Mouse (Mus musculus) lung, postnatal 0 days (tissue): ENCODE measurements at regions not wholly inside any gene's neighbourhood (a gene's known extent, or its start where the extent isn't known, plus 50 kb on each side); places are given as distances from the start of the nearest gene placed in this dataset.

Experiments used
- ATAC-seq: fragments of 200-750 bp; cut with Nextera tagmentation; 2 replicates; pipeline ENCODE4 v1.8.0; 2017; ENCODE audit warnings: moderate library complexity
- DNase-seq: peaks from one replicate; pipeline ENCODE4 v3.0.0-alpha.2; 2016; ENCODE audit warnings: low spot score
- H3K27ac ChIP-seq: fragments of 300-500 bp; sonication (generic); 2 replicates; pipeline ENCODE4 v1.5.1; 2014; ENCODE audit warnings: antibody characterized with exemption, mild to moderate bottlenecking, low read length, mixed read lengths
- H3K27me3 ChIP-seq: fragments of 300-500 bp; sonication (generic); replicated peaks from 2 replicates; pipeline ENCODE4 v1.6.1; 2014; ENCODE audit warnings: low read length, mixed read lengths; ENCODE audit not compliant: insufficient read depth
- H3K36me3 ChIP-seq: fragments of 300-500 bp; sonication (generic); 2 replicates; pipeline ENCODE4 v1.6.1; 2014; ENCODE audit warnings: low read length, mixed read lengths; ENCODE audit not compliant: insufficient read depth
- H3K4me1 ChIP-seq: fragments of 300-500 bp; sonication (generic); 2 replicates; pipeline ENCODE4 v1.6.1; 2014; ENCODE audit warnings: antibody characterized with exemption, low read depth, low read length, mixed read lengths; ENCODE audit not compliant: insufficient read depth
- H3K4me2 ChIP-seq: fragments of 300-500 bp; sonication (generic); replicated peaks from 2 replicates; pipeline ENCODE4 v1.6.1; 2014; ENCODE audit warnings: low read depth, mild to moderate bottlenecking, low read length, moderate library complexity, mixed read lengths
- H3K4me3 ChIP-seq: fragments of 300-500 bp; sonication (generic); 2 replicates; pipeline ENCODE4 v1.5.1; 2014; ENCODE audit warnings: low read depth, low read length
- H3K9ac ChIP-seq: fragments of 300-500 bp; sonication (generic); replicated peaks from 2 replicates; pipeline ENCODE4 v1.6.1; 2014; ENCODE audit warnings: low read depth, mild to moderate bottlenecking
- H3K9me3 ChIP-seq: fragments of 300-500 bp; sonication (generic); 2 replicates; pipeline ENCODE4 v1.6.1; 2016; ENCODE audit warnings: low read length, mixed read lengths
- CTCF ChIP-seq: IDR thresholded peaks from 2 replicates; pipeline ENCODE4 v1.5.1; 2016; ENCODE audit warnings: antibody characterized with exemption, mild to moderate bottlenecking
- EP300 ChIP-seq: IDR thresholded peaks from 2 replicates; pipeline ENCODE4 v1.6.1; 2016; ENCODE audit warnings: antibody characterized with exemption, mild to moderate bottlenecking, control low read depth
- whole genome bisulfite sequencing: fragments of 180-500 bp; shearing (Covaris S2); extraction: QIAGEN DNeasy Blood & Tissue Kit; methylation state at CpG from one replicate; pipeline ENCODE4 v1.1.7; 2014; 5-methylcytosine and 5-hydroxymethylcytosine counted together

DNA sequence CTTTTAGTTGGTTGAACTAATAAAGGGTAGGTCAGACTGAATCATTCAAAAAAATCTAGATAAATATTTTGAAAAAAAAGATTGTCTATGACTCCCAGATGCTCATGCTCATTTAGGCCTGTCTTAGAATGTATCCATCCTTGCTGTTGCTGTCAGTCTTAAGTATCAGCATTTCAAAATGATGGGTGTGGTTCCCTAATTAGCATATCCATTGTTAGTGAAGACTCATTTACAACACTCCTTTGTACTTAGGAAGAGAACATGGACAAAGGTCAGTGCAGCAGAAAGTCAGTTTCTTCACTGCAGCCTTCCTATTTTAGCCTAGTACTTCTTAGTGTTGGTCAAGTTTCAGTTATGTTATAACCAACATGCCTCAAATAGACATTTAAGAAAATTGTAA lies 525.2 kb upstream of the Etaa1 start:
- Histone ChIP-seq H3K4me1 (no peaks in the 10 kb centered on the region), H3K27ac (no peak overlapping the region), H3K9ac (no peak overlapping the region), H3K4me3 (no peak overlapping the region), H3K9me3 (no peaks in the 10 kb centered on the region), H3K4me2 (no peak overlapping the region), H3K27me3 (no peaks in the 10 kb centered on the region), H3K36me3 (no peaks in the 10 kb centered on the region)
- no peak for DNase-seq
- no peak for ATAC-seq
- TF ChIP-seq CTCF (no peak), EP300 (no peak)

DNA sequence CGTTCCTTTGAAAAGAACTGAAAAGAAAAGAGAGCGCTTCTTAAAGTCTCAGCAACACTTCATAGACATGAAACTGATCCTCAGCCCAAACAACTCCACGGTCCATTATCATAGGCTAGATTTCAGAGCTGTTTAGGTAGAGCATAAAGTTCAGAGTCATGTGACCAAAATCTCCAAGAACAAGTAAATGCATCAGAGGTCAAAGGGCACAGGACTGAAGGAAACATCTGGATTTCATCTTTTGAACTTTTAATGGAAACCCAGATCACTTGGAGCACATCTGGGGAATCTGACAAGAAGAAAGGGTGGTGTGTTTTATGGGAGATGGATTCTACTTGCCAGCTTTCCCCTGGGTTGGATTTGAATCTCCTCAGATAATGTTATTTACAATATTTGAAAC lies 497.6 kb upstream of the Etaa1 start:
- TF ChIP-seq CTCF (no peak), EP300 (no peak)
- no peak overlapping the region for H3K4me3 ChIP-seq
- ATAC-seq (no peak), DNase-seq (no peak)
- no peaks in the 10 kb centered on the region for H3K27me3 ChIP-seq
- H3K9me3 ChIP-seq, result no peaks in the 10 kb centered on the region
- no peak overlapping the region for H3K9ac ChIP-seq
- no peak overlapping the region for H3K27ac ChIP-seq
- no peaks in the 10 kb centered on the region for H3K4me1 ChIP-seq
- no peaks in the 10 kb centered on the region for H3K36me3 ChIP-seq
- no peak overlapping the region for H3K4me2 ChIP-seq
- WGBS, result 46% methylated on average over 3 of the region's 3 CpGs

DNA sequence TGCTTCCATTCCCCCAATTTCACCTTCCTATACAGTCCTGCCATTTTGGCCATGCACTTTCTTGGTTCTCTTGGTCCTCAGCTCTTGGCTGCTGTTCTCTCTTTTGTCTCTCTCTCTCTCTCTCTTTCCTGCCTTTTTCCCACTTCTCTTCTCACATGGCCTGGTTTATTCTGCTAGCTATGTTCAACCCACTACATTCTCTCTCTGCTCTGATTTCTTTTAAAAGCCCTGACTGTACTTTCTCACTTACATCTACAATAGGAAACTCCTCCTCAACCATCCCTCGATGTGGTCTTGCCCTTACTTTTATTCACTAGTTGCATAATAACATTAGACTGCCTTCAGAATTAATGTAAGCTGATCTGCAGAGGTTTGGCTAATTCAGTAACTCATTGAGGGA lies 495.2 kb upstream of the Etaa1 start:
- no peak for ATAC-seq
- TF ChIP-seq EP300, result no peak
- no peak for TF ChIP-seq CTCF

DNA sequence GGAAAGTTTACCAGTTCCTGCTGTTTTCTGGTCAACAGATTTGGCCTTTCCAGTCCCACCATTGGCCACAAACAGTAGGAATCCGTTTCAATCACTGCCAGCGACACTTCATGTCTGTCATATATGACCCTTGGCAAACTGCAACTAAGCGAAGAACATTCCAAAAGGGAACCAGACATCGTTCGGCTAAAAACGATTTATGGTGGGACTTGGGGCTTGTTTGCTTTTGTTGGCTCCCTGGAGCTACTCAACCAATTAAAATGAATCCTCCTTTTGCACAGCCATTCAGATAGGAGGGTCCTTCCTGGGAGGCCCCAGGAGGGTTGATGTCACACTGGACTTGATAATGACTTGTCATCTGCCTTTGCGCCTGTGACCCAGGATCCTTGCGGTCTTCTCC lies 490.9 kb upstream of the Etaa1 start:
- 52% methylated on average over 8 of the region's 8 CpGs for whole genome bisulfite sequencing
- no peak overlapping the region for H3K9ac ChIP-seq
- ATAC-seq (peak; percentile 38), DNase-seq (peak; percentile 65)
- H3K36me3 ChIP-seq, result no peaks in the 10 kb centered on the region
- H3K9me3 ChIP-seq, result no peaks in the 10 kb centered on the region
- no peak overlapping the region for H3K4me2 ChIP-seq
- no peak overlapping the region for H3K27ac ChIP-seq
- H3K27me3 ChIP-seq, result no peaks in the 10 kb centered on the region
- no peaks in the 10 kb centered on the region for H3K4me1 ChIP-seq
- H3K4me3 ChIP-seq, result no peak overlapping the region
- TF ChIP-seq CTCF (no peak), EP300 (peak; percentile 31; the same call in 1 of the 2 replicates)

More for the DNA sequence above, 495.2 kb upstream of the Etaa1 start:
- H3K27ac ChIP-seq, result no peak overlapping the region
- no peaks in the 10 kb centered on the region for H3K4me1 ChIP-seq
- DNase-seq, result no peak
- H3K4me3 ChIP-seq, result no peak overlapping the region
- WGBS, result 80% methylated on average over 1 of the region's 1 CpGs
- H3K4me2 ChIP-seq, result no peak overlapping the region
- H3K27me3 ChIP-seq, result no peaks in the 10 kb centered on the region
- no peak overlapping the region for H3K9ac ChIP-seq
- H3K36me3 ChIP-seq, result no peaks in the 10 kb centered on the region
- H3K9me3 ChIP-seq, result no peaks in the 10 kb centered on the region

DNA sequence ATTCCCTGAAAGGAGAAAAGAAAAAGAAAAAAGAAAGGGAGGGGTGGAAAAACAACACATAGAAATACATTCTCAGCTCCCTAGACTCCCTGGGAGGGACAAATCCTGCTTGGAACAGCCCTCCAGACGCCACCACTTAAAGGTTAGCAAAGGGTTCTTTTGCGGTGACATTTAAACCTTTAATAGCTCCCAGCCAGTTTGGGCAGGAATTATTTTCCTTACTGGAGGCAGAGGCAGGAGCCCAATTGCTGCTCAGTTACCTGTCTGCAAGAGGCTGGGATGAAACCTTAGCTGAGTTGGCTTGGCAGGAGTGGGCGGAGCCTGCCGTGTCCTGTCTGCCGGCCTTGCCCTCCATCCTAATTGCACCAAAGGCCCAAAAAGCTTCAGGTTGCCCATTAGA lies 490.4 kb upstream of the Etaa1 start:
- no peak for TF ChIP-seq EP300
- TF ChIP-seq CTCF, result no peak
- 0 out of 2 replicates have a peak overlapping the region, but pooled peaks have one; percentile 32 for H3K27ac ChIP-seq
- ATAC-seq (no peak), DNase-seq (no peak)
- no peak overlapping the region for H3K4me2 ChIP-seq
- H3K36me3 ChIP-seq, result no peaks in the 10 kb centered on the region
- H3K27me3 ChIP-seq, result no peaks in the 10 kb centered on the region
- H3K4me3 ChIP-seq, result no peak overlapping the region
- WGBS, result 49% methylated on average over 5 of the region's 5 CpGs
- H3K9me3 ChIP-seq, result no peaks in the 10 kb centered on the region
- no peaks in the 10 kb centered on the region for H3K4me1 ChIP-seq
- H3K9ac ChIP-seq, result no peak overlapping the region

DNA sequence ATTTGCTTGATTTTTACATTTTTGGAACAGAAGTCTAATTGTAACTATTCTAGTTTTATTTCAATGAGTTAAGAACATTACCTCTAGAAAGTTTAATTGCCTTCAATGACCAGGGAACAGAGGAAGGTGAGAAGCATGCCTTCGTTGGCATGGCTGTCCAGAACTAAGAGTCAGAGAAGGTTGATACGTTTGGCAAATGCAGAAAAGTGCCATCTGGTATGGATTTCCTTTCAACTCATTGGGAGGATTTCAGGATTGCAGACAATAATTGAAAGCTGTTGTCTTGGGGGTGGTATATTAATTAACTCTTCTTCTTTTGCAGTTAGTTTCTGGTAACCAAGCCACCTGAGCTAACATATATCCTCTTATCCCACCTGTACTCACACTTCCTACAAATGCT lies 489.5 kb upstream of the Etaa1 start:
- H3K4me2 ChIP-seq, result no peak overlapping the region
- H3K4me1 ChIP-seq, result no peaks in the 10 kb centered on the region
- TF ChIP-seq CTCF, result no peak
- no peak for TF ChIP-seq EP300
- H3K36me3 ChIP-seq, result no peaks in the 10 kb centered on the region
- no peaks in the 10 kb centered on the region for H3K27me3 ChIP-seq
- DNase-seq (no peak), ATAC-seq (no peak)
- 58% methylated on average over 2 of the region's 2 CpGs for WGBS
- H3K27ac ChIP-seq, result no peak overlapping the region
- no peak overlapping the region for H3K4me3 ChIP-seq
- H3K9ac ChIP-seq, result no peak overlapping the region
- H3K9me3 ChIP-seq, result no peaks in the 10 kb centered on the region
